Mouse (Mus musculus): ENCODE results near the gene Ablim2. TPM values are rescaled to one million over a fixed set of nuclear protein-coding genes. Genes with fewer than 3 reads are reported as not detected.
A peak's percentile ranks its signal among the peaks of the same experiment; 100 is the strongest.

The Ablim2 gene
- polyA plus RNA-seq, 1 experiment from 2014 or later, result 2.0 TPM

GRCm38 (mm10) chr5:35836992-35837391, 79.3 kb downstream of the Ablim2 start:
- 91% methylated on average over 15 of the region's 15 CpGs for WGBS

DNA sequence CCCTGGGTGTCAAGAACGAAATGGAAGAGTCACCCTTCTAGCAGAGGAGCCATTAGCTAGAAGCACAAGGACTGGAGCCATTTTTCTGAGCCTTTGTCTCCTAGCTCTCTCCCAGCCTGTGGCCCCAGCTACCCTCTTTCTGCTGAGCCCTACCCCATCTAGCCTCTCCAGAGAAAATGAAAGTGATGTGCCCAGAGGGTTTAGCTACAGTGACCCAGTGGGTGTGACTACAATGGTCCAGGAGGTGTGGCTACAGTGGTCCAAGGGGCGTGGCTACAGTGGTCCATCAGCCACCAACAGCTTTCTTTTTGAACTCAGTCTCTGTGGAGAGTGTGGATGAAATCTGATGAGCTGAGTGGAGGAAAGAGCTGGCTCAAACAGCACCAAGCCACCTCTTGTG, 81.6 kb downstream of the Ablim2 start:
- no peaks in the 10 kb centered on the region for H3K9me3 ChIP-seq (ENCODE audit: control insufficient read depth)
- H3K4me2 ChIP-seq (replicated peaks; ENCODE audit: low read depth), result no peak overlapping the region
- no peak for ATAC-seq
- no peak overlapping the region for H3K4me3 ChIP-seq (ENCODE audit: low read depth, low read length)
- TF ChIP-seq CTCF (IDR thresholded peaks at IDR 0.05; ENCODE audit: low read depth), result no peak
- no peaks in the 10 kb centered on the region for H3K36me3 ChIP-seq (ENCODE audit: control insufficient read depth, insufficient read depth)
- H3K27me3 ChIP-seq (replicated peaks; ENCODE audit: control insufficient read depth, insufficient read depth, low read length), result no peaks in the 10 kb centered on the region
- no peaks in the 10 kb centered on the region for H3K4me1 ChIP-seq (replicated peaks; ENCODE audit: control insufficient read depth, insufficient read depth, low read length)
- H3K27ac ChIP-seq (ENCODE audit: low read depth, low read length), result no peak overlapping the region
- no peak overlapping the region for H3K9ac ChIP-seq (ENCODE audit: low read depth, low read length)
- WGBS, result 33% methylated on average over 2 of the region's 2 CpGs

More at GRCm38 (mm10) chr5:35836992-35837391, 79.3 kb downstream of the Ablim2 start:
- Histone ChIP-seq H3K4me3 (ENCODE audit: low read depth, low read length) (no peak overlapping the region), H3K4me2 (replicated peaks; ENCODE audit: low read depth) (no peak overlapping the region), H3K4me1 (replicated peaks; ENCODE audit: control insufficient read depth, insufficient read depth, low read length) (no peaks in the 10 kb centered on the region), H3K9me3 (ENCODE audit: control insufficient read depth) (no peaks in the 10 kb centered on the region), H3K27ac (ENCODE audit: low read depth, low read length) (no peak overlapping the region), H3K9ac (ENCODE audit: low read depth, low read length) (no peak overlapping the region), H3K36me3 (ENCODE audit: control insufficient read depth, insufficient read depth) (no peaks in the 10 kb centered on the region), H3K27me3 (replicated peaks; ENCODE audit: control insufficient read depth, insufficient read depth, low read length) (no peaks in the 10 kb centered on the region)
- no peak for TF ChIP-seq CTCF (IDR thresholded peaks at IDR 0.05; ENCODE audit: low read depth)
- ATAC-seq, result no peak

DNA sequence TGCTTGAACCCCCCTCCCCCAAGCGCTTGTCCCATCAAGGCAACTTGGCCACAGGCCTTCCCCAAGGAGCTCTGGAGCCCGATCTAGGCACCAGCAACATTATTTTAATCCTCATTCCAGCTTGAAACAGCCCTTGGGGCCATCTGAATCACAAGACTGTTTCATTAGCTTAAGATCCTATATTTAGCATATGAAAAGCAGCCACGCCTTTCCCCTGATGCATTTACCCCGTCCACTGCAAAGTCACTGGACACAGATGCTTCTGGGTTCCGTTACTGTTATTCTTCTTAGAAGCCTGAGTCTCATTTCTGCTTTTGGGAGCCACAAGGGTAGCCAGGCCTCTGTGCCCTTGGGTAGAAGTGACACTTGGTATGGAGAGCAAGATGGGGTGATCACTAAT, 93.8 kb downstream of the Ablim2 start:
- WGBS, result 74% methylated on average over 5 of the region's 5 CpGs
- H3K9ac ChIP-seq (ENCODE audit: low read depth, low read length), result no peak overlapping the region
- H3K4me2 ChIP-seq (replicated peaks; ENCODE audit: low read depth), result no peak overlapping the region
- H3K9me3 ChIP-seq (ENCODE audit: control insufficient read depth), result no peaks in the 10 kb centered on the region
- no peaks in the 10 kb centered on the region for H3K36me3 ChIP-seq (ENCODE audit: control insufficient read depth, insufficient read depth)
- no peak overlapping the region for H3K27ac ChIP-seq (ENCODE audit: low read depth, low read length)
- TF ChIP-seq CTCF (IDR thresholded peaks at IDR 0.05; ENCODE audit: low read depth), result no peak
- no peak overlapping the region for H3K4me3 ChIP-seq (ENCODE audit: low read depth, low read length)
- no peaks in the 10 kb centered on the region for H3K4me1 ChIP-seq (replicated peaks; ENCODE audit: control insufficient read depth, insufficient read depth, low read length)
- ATAC-seq, result no peak
- H3K27me3 ChIP-seq (replicated peaks; ENCODE audit: control insufficient read depth, insufficient read depth, low read length), result no peaks in the 10 kb centered on the region

DNA sequence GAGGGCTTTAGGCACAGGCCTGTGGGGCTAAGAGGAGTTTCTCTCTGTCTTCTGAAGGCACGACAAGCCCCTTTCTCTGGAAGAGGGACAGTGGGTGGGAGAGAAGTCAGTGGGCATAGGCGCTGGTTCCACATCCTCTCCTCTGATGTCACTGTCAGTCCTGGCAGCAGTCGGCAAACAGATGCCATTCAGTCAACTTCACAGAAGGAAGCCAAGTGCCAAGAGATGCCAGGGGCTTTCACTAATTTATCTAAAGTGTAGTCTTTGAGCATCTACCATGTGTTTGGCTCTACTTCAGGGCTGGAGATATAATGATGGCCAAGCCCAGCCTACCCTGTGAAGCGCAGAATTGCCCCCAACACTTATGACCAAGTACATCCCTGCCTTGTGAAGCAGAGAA, 95.8 kb downstream of the Ablim2 start:
- Histone ChIP-seq H3K9me3 (ENCODE audit: control insufficient read depth) (no peaks in the 10 kb centered on the region), H3K4me1 (replicated peaks; ENCODE audit: control insufficient read depth, insufficient read depth, low read length) (no peaks in the 10 kb centered on the region), H3K4me2 (replicated peaks; ENCODE audit: low read depth) (no peak overlapping the region), H3K9ac (ENCODE audit: low read depth, low read length) (no peak overlapping the region), H3K4me3 (ENCODE audit: low read depth, low read length) (no peak overlapping the region), H3K27me3 (replicated peaks; ENCODE audit: control insufficient read depth, insufficient read depth, low read length) (no peaks in the 10 kb centered on the region), H3K27ac (ENCODE audit: low read depth, low read length) (no peak overlapping the region), H3K36me3 (ENCODE audit: control insufficient read depth, insufficient read depth) (no peaks in the 10 kb centered on the region)
- TF ChIP-seq CTCF (IDR thresholded peaks at IDR 0.05; ENCODE audit: low read depth), result no peak
- 82% methylated on average over 4 of the region's 4 CpGs for WGBS
- ATAC-seq, result no peak

GRCm38 (mm10) chr5:35856245-35856644, 98.6 kb downstream of the Ablim2 start:
- no peak overlapping the region for H3K4me3 ChIP-seq (ENCODE audit: low read depth, low read length)
- H3K27ac ChIP-seq (ENCODE audit: low read depth, low read length), result no peak overlapping the region
- no peak overlapping the region for H3K9ac ChIP-seq (ENCODE audit: low read depth, low read length)
- no peak for ATAC-seq
- 12% methylated on average over 3 of the region's 3 CpGs for WGBS
- no peaks in the 10 kb centered on the region for H3K36me3 ChIP-seq (ENCODE audit: control insufficient read depth, insufficient read depth)
- no peaks in the 10 kb centered on the region for H3K9me3 ChIP-seq (ENCODE audit: control insufficient read depth)
- no peaks in the 10 kb centered on the region for H3K27me3 ChIP-seq (replicated peaks; ENCODE audit: control insufficient read depth, insufficient read depth, low read length)
- H3K4me1 ChIP-seq (replicated peaks; ENCODE audit: control insufficient read depth, insufficient read depth, low read length), result no peaks in the 10 kb centered on the region
- no peak overlapping the region for H3K4me2 ChIP-seq (replicated peaks; ENCODE audit: low read depth)
- TF ChIP-seq CTCF (IDR thresholded peaks at IDR 0.05; ENCODE audit: low read depth), result no peak

DNA sequence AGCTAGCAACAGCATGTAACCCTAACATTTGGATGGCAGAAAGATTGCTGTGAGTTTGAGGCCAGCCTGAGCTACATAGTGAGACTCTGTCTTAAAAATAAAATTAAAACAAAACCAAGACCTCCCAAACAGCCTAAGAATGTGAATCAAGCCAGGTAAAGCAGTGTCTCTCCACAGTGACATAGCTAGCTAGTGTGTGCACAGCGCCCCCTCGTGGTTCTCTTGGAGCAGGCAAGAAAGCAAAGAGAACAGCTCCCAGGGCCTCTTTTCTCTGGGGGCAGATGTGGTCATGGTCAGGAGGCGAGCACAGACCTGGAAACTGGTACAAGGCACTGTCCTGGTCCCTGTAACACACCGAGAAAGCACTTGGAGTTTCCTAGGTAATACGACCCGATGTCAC, 100.4 kb downstream of the Ablim2 start:
- Histone ChIP-seq H3K36me3 (ENCODE audit: control insufficient read depth, insufficient read depth) (no peaks in the 10 kb centered on the region), H3K9me3 (ENCODE audit: control insufficient read depth) (no peaks in the 10 kb centered on the region), H3K27ac (ENCODE audit: low read depth, low read length) (no peak overlapping the region), H3K27me3 (replicated peaks; ENCODE audit: control insufficient read depth, insufficient read depth, low read length) (no peaks in the 10 kb centered on the region), H3K4me1 (replicated peaks; ENCODE audit: control insufficient read depth, insufficient read depth, low read length) (no peaks in the 10 kb centered on the region), H3K4me3 (ENCODE audit: low read depth, low read length) (no peak overlapping the region), H3K9ac (ENCODE audit: low read depth, low read length) (no peak overlapping the region), H3K4me2 (replicated peaks; ENCODE audit: low read depth) (no peak overlapping the region)
- WGBS, result 23% methylated on average over 6 of the region's 6 CpGs
- peak; percentile 94 for TF ChIP-seq CTCF (IDR thresholded peaks at IDR 0.05; ENCODE audit: low read depth)
- ATAC-seq, result no peak

DNA sequence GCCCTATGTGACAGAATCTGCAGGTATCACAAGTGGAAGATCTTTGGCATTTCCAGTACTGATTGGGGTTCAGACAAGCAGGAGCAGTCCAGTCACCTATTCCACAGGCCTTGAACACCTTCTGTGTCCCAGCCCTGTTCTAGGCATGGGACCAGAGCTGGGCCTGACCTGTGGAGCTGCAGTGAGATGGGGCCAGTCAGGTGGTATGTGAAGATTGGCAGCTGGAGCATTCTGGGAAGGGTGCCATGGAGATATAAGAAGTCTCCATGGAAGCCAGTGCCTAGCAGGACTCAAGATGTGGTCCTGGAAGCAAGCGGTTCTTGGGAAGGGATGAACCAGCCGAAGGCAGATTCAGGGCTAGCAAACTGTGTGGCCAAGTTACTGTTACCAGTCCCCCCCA, 103.8 kb downstream of the Ablim2 start:
- no peak overlapping the region for H3K4me2 ChIP-seq (replicated peaks; ENCODE audit: low read depth)
- WGBS, result 89% methylated on average over 2 of the region's 2 CpGs
- no peaks in the 10 kb centered on the region for H3K27me3 ChIP-seq (replicated peaks; ENCODE audit: control insufficient read depth, insufficient read depth, low read length)
- H3K4me3 ChIP-seq (ENCODE audit: low read depth, low read length), result no peak overlapping the region
- H3K36me3 ChIP-seq (ENCODE audit: control insufficient read depth, insufficient read depth), result no peaks in the 10 kb centered on the region
- H3K27ac ChIP-seq (ENCODE audit: low read depth, low read length), result no peak overlapping the region
- H3K9me3 ChIP-seq (ENCODE audit: control insufficient read depth), result no peaks in the 10 kb centered on the region
- no peak for ATAC-seq
- TF ChIP-seq CTCF (IDR thresholded peaks at IDR 0.05; ENCODE audit: low read depth), result no peak
- no peak overlapping the region for H3K9ac ChIP-seq (ENCODE audit: low read depth, low read length)
- H3K4me1 ChIP-seq (replicated peaks; ENCODE audit: control insufficient read depth, insufficient read depth, low read length), result no peaks in the 10 kb centered on the region

Measured in intestine, postnatal 0 days (tissue).